Mouse (Mus musculus) liver, postnatal 0 days (tissue): ENCODE data around the gene Sec24b.

Experiments used
- CTCF ChIP-seq: sonication (generic); IDR thresholded peaks from 2 replicates; pipeline ENCODE4 v1.5.1; 2016; ENCODE audit warnings: antibody characterized with exemption, low read depth
- EP300 ChIP-seq: IDR thresholded peaks from 2 replicates; pipeline ENCODE4 v1.6.1; 2016; ENCODE audit warnings: antibody characterized with exemption, low read depth, mild to moderate bottlenecking

- TF ChIP-seq CTCF (no peak), EP300 (no peak)
Observed at GRCm38 (mm10) chr3:130059805-130060395, 1.5 kb downstream of the Sec24b start.
